Mouse (Mus musculus): ENCODE data around the gene Arpc1b. TPM values are rescaled to one million over a fixed set of nuclear protein-coding genes. Genes with fewer than 3 reads are reported as not detected.

Arpc1b gene
- polyA plus RNA-seq, 1 experiment from 2014 or later = 95.1 TPM

DNA sequence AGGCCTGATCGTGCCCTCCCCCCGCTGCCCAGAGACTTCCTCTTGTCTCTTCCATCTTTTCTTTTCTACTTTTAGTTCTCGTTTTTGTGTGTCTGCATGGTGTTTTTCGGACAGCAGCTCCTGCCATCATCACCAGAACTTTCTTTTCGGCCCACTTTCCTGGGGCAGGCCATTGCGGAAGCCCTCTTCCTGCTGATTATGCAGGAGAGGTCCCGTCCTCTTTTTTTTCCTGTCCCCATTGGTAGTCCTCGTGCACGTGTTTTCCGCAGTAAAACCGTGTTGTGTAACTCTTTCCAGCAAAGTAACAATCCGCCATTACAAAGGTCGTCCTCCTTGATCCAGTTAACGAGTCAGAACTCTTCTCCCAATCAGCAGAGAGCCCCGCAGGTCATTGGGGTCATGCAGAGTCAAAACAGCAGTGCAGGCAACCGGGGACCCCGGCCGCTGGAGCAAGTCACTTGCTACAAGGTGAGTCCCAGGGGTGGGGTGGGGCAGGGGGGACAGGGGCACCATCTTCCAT, 64.5 kb downstream of the Arpc1b start:
- no peak overlapping the region for H3K9ac ChIP-seq
- 89% methylated on average over 18 of the region's 18 CpGs for WGBS
- H3K4me2 ChIP-seq = no peak overlapping the region
- H3K27ac ChIP-seq (replicated peaks) = no peak overlapping the region
- H3K4me1 ChIP-seq (replicated peaks) = no peaks in the 10 kb centered on the region
- H3K36me3 ChIP-seq = peaks cover 99% of the 10 kb centered on the region
- H3K27me3 ChIP-seq = no peaks in the 10 kb centered on the region
- no peak for ATAC-seq (ENCODE audit: low read depth)
- no peaks in the 10 kb centered on the region for H3K9me3 ChIP-seq
- H3K4me3 ChIP-seq = no peak overlapping the region

Other genes starting within 250 kb of the Arpc1b start
- 25.3 and 25.8 TPM in 2 replicates for gene Smurf1, start 148.4 kb upstream of the Arpc1b start, polyA plus RNA-seq (2015; fragmentation: Nextera tagmentation; extraction: Ambion mirVana)
- not detected in 2 replicates for gene Gm4871, start 81.5 kb upstream of the Arpc1b start, polyA plus RNA-seq (2015; fragmentation: Nextera tagmentation; extraction: Ambion mirVana)
- not detected in 2 replicates for gene 1700018F24Rik, start 71.2 kb upstream of the Arpc1b start, polyA plus RNA-seq (2015; fragmentation: Nextera tagmentation; extraction: Ambion mirVana)
- 228 and 239 TPM in 2 replicates for gene Arpc1a, start 30.4 kb upstream of the Arpc1b start, polyA plus RNA-seq (2015; fragmentation: Nextera tagmentation; extraction: Ambion mirVana)
- not detected in 2 replicates for gene Kpna7, start 30.2 kb upstream of the Arpc1b start, polyA plus RNA-seq (2015; fragmentation: Nextera tagmentation; extraction: Ambion mirVana)
- gene Pdap1, start 26.0 kb downstream of the Arpc1b start, polyA plus RNA-seq (2015; fragmentation: Nextera tagmentation; extraction: Ambion mirVana) = 108 and 123 TPM in 2 replicates
- gene Bud31, start 26.1 kb downstream of the Arpc1b start, polyA plus RNA-seq (2015; fragmentation: Nextera tagmentation; extraction: Ambion mirVana) = 206 and 223 TPM in 2 replicates
- gene Ptcd1, start 52.9 kb downstream of the Arpc1b start, polyA plus RNA-seq (2015; fragmentation: Nextera tagmentation; extraction: Ambion mirVana) = 18.8 and 20.9 TPM in 2 replicates
- 47.7 and 48.9 TPM in 2 replicates for gene Cpsf4, start 53.0 kb downstream of the Arpc1b start, polyA plus RNA-seq (2015; fragmentation: Nextera tagmentation; extraction: Ambion mirVana)
- gene Atp5j2, start 77.8 kb downstream of the Arpc1b start, polyA plus RNA-seq (2015; fragmentation: Nextera tagmentation; extraction: Ambion mirVana) = 763 and 785 TPM in 2 replicates
- gene Zkscan14, start 87.7 kb downstream of the Arpc1b start, polyA plus RNA-seq (2015; fragmentation: Nextera tagmentation; extraction: Ambion mirVana) = 13.6 and 14.6 TPM in 2 replicates
- 15.3 and 17.2 TPM in 2 replicates for gene Zkscan5, start 90.3 kb downstream of the Arpc1b start, polyA plus RNA-seq (2015; fragmentation: Nextera tagmentation; extraction: Ambion mirVana)
- 35.3 and 41.2 TPM in 2 replicates for gene Zfp655, start 117.5 kb downstream of the Arpc1b start, polyA plus RNA-seq (2015; fragmentation: Nextera tagmentation; extraction: Ambion mirVana)
- 0.49 and 0.91 TPM in 2 replicates for gene Zscan25, start 166.3 kb downstream of the Arpc1b start, polyA plus RNA-seq (2015; fragmentation: Nextera tagmentation; extraction: Ambion mirVana)
- gene Cyp3a57, start 231.1 kb downstream of the Arpc1b start, polyA plus RNA-seq (2015; fragmentation: Nextera tagmentation; extraction: Ambion mirVana) = not detected in 2 replicates

Data from neural tube, embryonic 13.5 days (tissue).